Mouse (Mus musculus): Measurements from ENCODE around the gene Xlr5c. TPM values are rescaled to one million over a fixed set of nuclear protein-coding genes. Genes with fewer than 3 reads are reported as not detected.
"Not testable (repeated sequence)": the region's sequence is repeated elsewhere in the genome, so short reads cannot be mapped to it uniquely, and the experiment has no call there.

Xlr5c gene
- total RNA-seq, 1 experiment: 7.1 TPM

DNA sequence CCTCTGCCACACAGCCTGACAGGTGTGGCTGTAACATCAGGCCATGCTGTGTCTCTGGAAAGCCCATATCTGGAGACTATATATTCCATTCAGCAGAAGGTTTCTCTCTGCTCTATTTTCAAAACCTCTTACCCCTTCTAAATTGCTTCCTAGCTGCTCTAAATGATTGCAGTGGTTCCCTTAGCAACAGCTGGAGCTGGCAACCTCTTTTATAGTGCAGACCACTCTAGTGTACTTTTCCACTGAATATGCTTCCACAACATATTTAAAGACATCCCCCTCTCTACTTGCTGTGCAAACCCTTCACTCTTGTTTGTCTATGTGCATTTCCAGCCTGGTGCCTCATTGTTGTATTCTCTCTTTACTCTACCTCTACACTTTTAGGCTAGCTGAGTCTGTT lies 40.8 kb upstream of the Xlr5c start:
- TF ChIP-seq HCFC1 (IDR thresholded peaks at IDR 0.05; ENCODE audit: borderline replicate concordance, insufficient read depth, low read length) (no peak), MAFK (IDR thresholded peaks at IDR 0.05; ENCODE audit: insufficient read depth, low read depth, low read length) (no peak), CHD2 (IDR thresholded peaks at IDR 0.05; ENCODE audit: low read depth, low read length) (no peak), ZNF384 (IDR thresholded peaks at IDR 0.05; ENCODE audit: low read depth, low read length) (no peak), ZC3H11A (IDR thresholded peaks at IDR 0.05; ENCODE audit: borderline replicate concordance, low read depth, low read length) (no peak)
- no peak overlapping the region for H3K4me3 ChIP-seq (ENCODE audit: insufficient read depth in 1 of 2, low read depth in 1 of 2, low read length in 2 of 2, poor library complexity in 1 of 2, severe bottlenecking in 1 of 2)
- no peak for DNase-seq (ENCODE audit: low read depth, low spot score)
- no peak overlapping the region for H3K9ac ChIP-seq (ENCODE audit: insufficient read depth, low read depth, low read length, poor library complexity, severe bottlenecking)
- H3K27ac ChIP-seq (ENCODE audit: insufficient read depth, low read depth, low read length, poor library complexity, severe bottlenecking): no peak overlapping the region
- no peaks in the 10 kb centered on the region for H3K9me3 ChIP-seq (ENCODE audit: control insufficient read depth, insufficient read depth, low read depth, low read length)
- H3K36me3 ChIP-seq (ENCODE audit: control insufficient read depth, insufficient read depth, low read length, poor library complexity, severe bottlenecking): no peaks in the 10 kb centered on the region
- no peaks in the 10 kb centered on the region for H3K4me1 ChIP-seq (ENCODE audit: control insufficient read depth in 2 of 2, insufficient read depth in 2 of 2, low read length in 2 of 2, poor library complexity in 1 of 2)
- in situ Hi-C loops (cut with MboI; ENCODE audit: low sequenced_read_pairs in 2 of 2, unreplicated experiment in 2 of 2): no loop called here

DNA sequence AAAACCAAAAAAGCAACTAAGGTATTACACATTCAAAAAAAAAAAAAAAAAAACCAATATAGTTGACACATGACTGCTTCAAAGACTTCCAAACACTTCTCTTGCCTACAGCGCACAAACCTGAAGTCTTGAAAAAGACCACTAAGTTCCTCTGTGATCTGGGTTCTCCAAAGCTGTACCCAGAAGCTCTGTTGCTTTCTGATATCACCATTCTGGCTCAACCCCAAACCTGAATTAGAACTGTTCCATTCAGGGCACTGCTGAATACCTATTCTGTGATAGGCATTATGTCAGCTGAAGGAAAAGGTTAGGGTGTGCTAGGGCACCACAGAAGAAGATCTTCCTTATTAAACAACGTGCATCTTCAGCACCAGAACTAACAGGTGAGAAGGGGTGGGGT lies 34.4 kb upstream of the Xlr5c start:
- no peaks in the 10 kb centered on the region for H3K4me1 ChIP-seq (ENCODE audit: control insufficient read depth in 2 of 2, insufficient read depth in 2 of 2, low read length in 2 of 2, poor library complexity in 1 of 2)
- TF ChIP-seq CHD2 (IDR thresholded peaks at IDR 0.05; ENCODE audit: low read depth, low read length): no peak
- no peak for TF ChIP-seq ZC3H11A (IDR thresholded peaks at IDR 0.05; ENCODE audit: borderline replicate concordance, low read depth, low read length)
- no peaks in the 10 kb centered on the region for H3K36me3 ChIP-seq (ENCODE audit: control insufficient read depth, insufficient read depth, low read length, poor library complexity, severe bottlenecking)
- in situ Hi-C loops (cut with MboI; ENCODE audit: low sequenced_read_pairs in 2 of 2, unreplicated experiment in 2 of 2): no loop called here
- no peak overlapping the region for H3K9ac ChIP-seq (ENCODE audit: insufficient read depth, low read depth, low read length, poor library complexity, severe bottlenecking)
- no peak for DNase-seq (ENCODE audit: low read depth, low spot score)
- H3K4me3 ChIP-seq (ENCODE audit: insufficient read depth in 1 of 2, low read depth in 1 of 2, low read length in 2 of 2, poor library complexity in 1 of 2, severe bottlenecking in 1 of 2): no peak overlapping the region
- no peaks in the 10 kb centered on the region for H3K9me3 ChIP-seq (ENCODE audit: control insufficient read depth, insufficient read depth, low read depth, low read length)
- H3K27ac ChIP-seq (ENCODE audit: insufficient read depth, low read depth, low read length, poor library complexity, severe bottlenecking): no peak overlapping the region

DNA sequence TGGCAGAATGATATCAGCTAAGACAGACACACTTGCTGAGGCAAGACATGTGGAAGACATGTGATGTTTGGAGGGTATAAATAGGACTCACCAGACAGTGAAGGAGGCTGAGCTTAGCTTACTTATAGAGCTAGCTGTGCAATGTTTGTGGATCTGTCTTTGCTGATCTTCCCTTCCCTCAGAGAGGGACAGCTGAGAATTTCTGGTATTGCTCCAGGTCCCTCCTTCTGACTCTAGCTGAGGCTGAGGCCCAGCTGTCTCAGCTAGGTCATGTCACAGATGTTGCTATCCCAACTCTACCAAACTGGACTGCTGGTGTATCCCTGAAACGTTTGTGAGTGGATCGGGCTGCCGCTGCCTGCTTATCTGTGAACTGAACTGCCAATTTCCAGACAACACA lies 28.3 kb upstream of the Xlr5c start:
- TF ChIP-seq HCFC1 (IDR thresholded peaks at IDR 0.05; ENCODE audit: borderline replicate concordance, insufficient read depth, low read length) (no peak), CHD2 (IDR thresholded peaks at IDR 0.05; ENCODE audit: low read depth, low read length) (no peak), MAFK (IDR thresholded peaks at IDR 0.05; ENCODE audit: insufficient read depth, low read depth, low read length) (no peak), ZNF384 (IDR thresholded peaks at IDR 0.05; ENCODE audit: low read depth, low read length) (no peak), ZC3H11A (IDR thresholded peaks at IDR 0.05; ENCODE audit: borderline replicate concordance, low read depth, low read length) (no peak)
- DNase-seq (ENCODE audit: low read depth, low spot score): no peak
- Histone ChIP-seq H3K9ac (ENCODE audit: insufficient read depth, low read depth, low read length, poor library complexity, severe bottlenecking) (no peak overlapping the region), H3K9me3 (ENCODE audit: control insufficient read depth, insufficient read depth, low read depth, low read length) (no peaks in the 10 kb centered on the region), H3K36me3 (ENCODE audit: control insufficient read depth, insufficient read depth, low read length, poor library complexity, severe bottlenecking) (no peaks in the 10 kb centered on the region), H3K4me3 (ENCODE audit: insufficient read depth in 1 of 2, low read depth in 1 of 2, low read length in 2 of 2, poor library complexity in 1 of 2, severe bottlenecking in 1 of 2) (no peak overlapping the region), H3K27ac (ENCODE audit: insufficient read depth, low read depth, low read length, poor library complexity, severe bottlenecking) (no peak overlapping the region), H3K4me1 (ENCODE audit: control insufficient read depth in 2 of 2, insufficient read depth in 2 of 2, low read length in 2 of 2, poor library complexity in 1 of 2) (no peaks in the 10 kb centered on the region)
- in situ Hi-C loops (cut with MboI; ENCODE audit: low sequenced_read_pairs in 2 of 2, unreplicated experiment in 2 of 2): no loop called here

DNA sequence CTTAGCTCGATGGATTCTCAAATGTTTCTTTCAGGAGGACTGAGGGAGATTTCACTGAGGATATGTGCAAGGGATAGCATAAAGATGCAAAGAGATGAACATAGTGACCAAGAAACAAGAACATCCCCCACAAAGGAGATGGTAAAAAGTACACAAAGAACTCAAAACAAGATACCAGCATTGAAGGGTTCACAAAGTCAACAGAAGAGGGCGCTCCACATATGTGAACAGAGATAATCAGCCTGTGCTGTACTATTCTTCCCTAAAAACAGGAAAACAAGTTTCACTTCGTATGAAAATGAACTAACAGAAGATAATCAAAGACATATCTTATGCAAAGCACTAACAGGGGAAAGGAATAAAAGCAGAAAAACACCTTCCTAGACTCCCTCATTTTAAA lies 19.7 kb upstream of the Xlr5c start:
- no peak overlapping the region for H3K27ac ChIP-seq (ENCODE audit: insufficient read depth, low read depth, low read length, poor library complexity, severe bottlenecking)
- in situ Hi-C loops (cut with MboI; ENCODE audit: low sequenced_read_pairs in 2 of 2, unreplicated experiment in 2 of 2): no loop called here
- peak; percentile 11 for DNase-seq (ENCODE audit: low read depth, low spot score)
- H3K36me3 ChIP-seq (ENCODE audit: control insufficient read depth, insufficient read depth, low read length, poor library complexity, severe bottlenecking): no peaks in the 10 kb centered on the region
- H3K4me1 ChIP-seq (ENCODE audit: control insufficient read depth in 2 of 2, insufficient read depth in 2 of 2, low read length in 2 of 2, poor library complexity in 1 of 2): no peaks in the 10 kb centered on the region
- TF ChIP-seq MAFK (IDR thresholded peaks at IDR 0.05; ENCODE audit: insufficient read depth, low read depth, low read length) (no peak), ZC3H11A (IDR thresholded peaks at IDR 0.05; ENCODE audit: borderline replicate concordance, low read depth, low read length) (no peak), ZNF384 (IDR thresholded peaks at IDR 0.05; ENCODE audit: low read depth, low read length) (no peak), CHD2 (IDR thresholded peaks at IDR 0.05; ENCODE audit: low read depth, low read length) (no peak)
- H3K9me3 ChIP-seq (ENCODE audit: control insufficient read depth, insufficient read depth, low read depth, low read length): no peaks in the 10 kb centered on the region
- no peak overlapping the region for H3K9ac ChIP-seq (ENCODE audit: insufficient read depth, low read depth, low read length, poor library complexity, severe bottlenecking)
- no peak overlapping the region for H3K4me3 ChIP-seq (ENCODE audit: insufficient read depth in 1 of 2, low read depth in 1 of 2, low read length in 2 of 2, poor library complexity in 1 of 2, severe bottlenecking in 1 of 2)

DNA sequence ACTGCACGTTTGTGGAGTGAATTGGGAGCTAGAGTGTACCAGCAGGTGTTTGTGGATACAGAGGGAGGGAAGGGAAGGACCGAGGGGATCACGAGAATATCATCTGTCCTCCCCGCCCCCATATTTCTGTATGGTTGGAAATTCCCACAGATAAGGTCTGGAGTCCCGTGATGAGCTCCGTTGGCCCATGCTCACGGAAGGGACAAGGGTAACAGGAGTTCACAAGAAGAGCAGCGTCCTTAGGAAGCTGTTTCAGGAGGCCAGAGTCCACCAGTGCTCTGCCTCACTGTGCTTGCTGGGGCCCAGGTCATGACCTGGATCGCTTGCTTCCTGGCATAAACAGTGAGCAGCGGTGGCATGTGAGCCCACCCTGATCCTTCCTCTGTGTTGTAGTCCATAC lies 3.0 kb upstream of the Xlr5c start:
- H3K9ac ChIP-seq (ENCODE audit: insufficient read depth, low read depth, low read length, poor library complexity, severe bottlenecking); H3K9me3 ChIP-seq (ENCODE audit: control insufficient read depth, insufficient read depth, low read depth, low read length); H3K4me1 ChIP-seq (ENCODE audit: control insufficient read depth in 2 of 2, insufficient read depth in 2 of 2, low read length in 2 of 2, poor library complexity in 1 of 2); H3K4me3 ChIP-seq (ENCODE audit: insufficient read depth in 1 of 2, low read depth in 1 of 2, low read length in 2 of 2, poor library complexity in 1 of 2, severe bottlenecking in 1 of 2); DNase-seq (ENCODE audit: low read depth, low spot score); in situ Hi-C loops (cut with MboI; ENCODE audit: low sequenced_read_pairs in 2 of 2, unreplicated experiment in 2 of 2); H3K27ac ChIP-seq (ENCODE audit: insufficient read depth, low read depth, low read length, poor library complexity, severe bottlenecking); H3K36me3 ChIP-seq (ENCODE audit: control insufficient read depth, insufficient read depth, low read length, poor library complexity, severe bottlenecking): not testable (repeated sequence)

DNA sequence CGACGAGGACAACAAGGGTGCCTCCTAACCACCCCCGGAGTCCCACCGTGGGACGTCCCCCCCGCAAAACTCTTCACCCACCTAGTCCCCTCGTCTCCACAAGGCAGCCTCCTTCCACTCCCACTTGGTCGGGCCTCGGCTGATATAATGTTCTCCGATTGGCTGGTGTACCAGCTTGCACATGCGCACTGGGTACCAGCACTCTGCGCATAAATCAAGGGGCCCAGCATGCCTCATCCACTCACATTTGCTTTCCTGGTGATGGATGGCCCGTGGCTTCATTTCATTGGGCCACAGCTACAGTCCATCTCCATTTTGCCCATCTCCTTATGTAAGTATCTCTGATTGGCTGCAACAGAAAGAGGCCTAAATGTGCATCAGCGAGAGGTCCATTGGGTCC lies 27.5 kb downstream of the Xlr5c start, which contains the start of gene Xlr3c:
Gene Xlr3c, minus strand, starts transcription at position 121 of the 400 bp plus-strand sequence.
- H3K9ac ChIP-seq (ENCODE audit: insufficient read depth, low read depth, low read length, poor library complexity, severe bottlenecking): not testable (repeated sequence)

DNA sequence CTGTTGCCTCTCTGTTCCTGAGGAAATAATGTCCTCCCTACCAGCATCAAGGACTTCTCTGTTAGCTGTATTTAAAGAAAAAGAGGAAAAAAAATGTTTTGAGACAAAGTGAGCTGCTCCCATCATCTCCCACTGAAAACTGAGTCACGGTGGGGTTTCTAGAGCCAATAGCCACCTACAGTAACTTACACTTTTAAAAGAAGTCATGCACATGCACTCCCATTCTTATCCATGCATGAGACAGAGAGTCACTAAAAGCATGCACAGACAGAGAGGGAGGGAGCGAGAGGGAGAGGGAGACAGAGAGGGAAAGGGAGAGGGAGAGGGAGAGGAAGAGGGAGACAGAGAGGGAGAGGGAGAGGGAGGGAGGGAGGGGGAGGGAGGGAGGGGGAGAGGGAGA lies 30.3 kb downstream of the Xlr5c start:
- H3K27ac ChIP-seq (ENCODE audit: insufficient read depth, low read depth, low read length, poor library complexity, severe bottlenecking); DNase-seq (ENCODE audit: low read depth, low spot score); H3K4me3 ChIP-seq (ENCODE audit: insufficient read depth in 1 of 2, low read depth in 1 of 2, low read length in 2 of 2, poor library complexity in 1 of 2, severe bottlenecking in 1 of 2); H3K9me3 ChIP-seq (ENCODE audit: control insufficient read depth, insufficient read depth, low read depth, low read length); H3K36me3 ChIP-seq (ENCODE audit: control insufficient read depth, insufficient read depth, low read length, poor library complexity, severe bottlenecking); H3K4me1 ChIP-seq (ENCODE audit: control insufficient read depth in 2 of 2, insufficient read depth in 2 of 2, low read length in 2 of 2, poor library complexity in 1 of 2); in situ Hi-C loops (cut with MboI; ENCODE audit: low sequenced_read_pairs in 2 of 2, unreplicated experiment in 2 of 2); H3K9ac ChIP-seq (ENCODE audit: insufficient read depth, low read depth, low read length, poor library complexity, severe bottlenecking): not testable (repeated sequence)

More for the DNA sequence above, 27.5 kb downstream of the Xlr5c start, which contains the start of gene Xlr3c:
- H3K36me3 ChIP-seq (ENCODE audit: control insufficient read depth, insufficient read depth, low read length, poor library complexity, severe bottlenecking); H3K9me3 ChIP-seq (ENCODE audit: control insufficient read depth, insufficient read depth, low read depth, low read length); in situ Hi-C loops (cut with MboI; ENCODE audit: low sequenced_read_pairs in 2 of 2, unreplicated experiment in 2 of 2); DNase-seq (ENCODE audit: low read depth, low spot score); H3K27ac ChIP-seq (ENCODE audit: insufficient read depth, low read depth, low read length, poor library complexity, severe bottlenecking); H3K4me1 ChIP-seq (ENCODE audit: control insufficient read depth in 2 of 2, insufficient read depth in 2 of 2, low read length in 2 of 2, poor library complexity in 1 of 2); H3K4me3 ChIP-seq (ENCODE audit: insufficient read depth in 1 of 2, low read depth in 1 of 2, low read length in 2 of 2, poor library complexity in 1 of 2, severe bottlenecking in 1 of 2): not testable (repeated sequence)

Data from ES-E14 (cell line).